Mouse (Mus musculus): ENCODE results near the gene Gpr156. TPM values are rescaled to one million over a fixed set of nuclear protein-coding genes. Genes with fewer than 3 reads are reported as not detected.
"Not testable (repeated sequence)": the region's sequence is repeated elsewhere in the genome, so short reads cannot be mapped to it uniquely, and the experiment has no call there.

The Gpr156 gene
- total RNA-seq, 2 experiments from 2014 or later: 0.07 TPM; not detected in 1

- intact Hi-C loops (cut with DNase I): no loop called here
- no peak for DNase-seq
Measured at GRCm38 (mm10) chr16:37990553-37991344, 74.5 kb downstream of the Gpr156 start.

- intact Hi-C loops (cut with DNase I): no loop called here
- DNase-seq: no peak
Measured at GRCm38 (mm10) chr16:37992806-37993205, 76.5 kb downstream of the Gpr156 start.

GRCm38 (mm10) chr16:37994647-37995046, 78.4 kb downstream of the Gpr156 start:
- DNase-seq: peak; percentile 69 to 80
- intact Hi-C loops (cut with DNase I): loop anchor here (1.0 to 2.0 kb wide), 3 partner anchors 92 to 203 kb away; no protein-coding TSS in a partner anchor

- intact Hi-C loops (cut with DNase I): no loop called here
- no peak for DNase-seq
Measured at GRCm38 (mm10) chr16:37997771-37998170, 81.5 kb downstream of the Gpr156 start.

GRCm38 (mm10) chr16:37999762-38000161, 83.5 kb downstream of the Gpr156 start:
- intact Hi-C loops (cut with DNase I): no loop called here
- no peak for DNase-seq

- intact Hi-C loops (cut with DNase I): no loop called here
- no peak for DNase-seq
Measured at GRCm38 (mm10) chr16:38000178-38000577, 83.9 kb downstream of the Gpr156 start.

- intact Hi-C loops (cut with DNase I): no loop called here
Measured at GRCm38 (mm10) chr16:38001766-38002165, 85.5 kb downstream of the Gpr156 start.

GRCm38 (mm10) chr16:38002485-38002884, 86.2 kb downstream of the Gpr156 start:
- intact Hi-C loops (cut with DNase I): no loop called here
- DNase-seq: no peak

More at GRCm38 (mm10) chr16:38001766-38002165, 85.5 kb downstream of the Gpr156 start:
- DNase-seq: no peak

- intact Hi-C loops (cut with DNase I): no loop called here
- DNase-seq: no peak
Measured at GRCm38 (mm10) chr16:38004486-38005020, 88.3 kb downstream of the Gpr156 start.

- DNase-seq: no peak
- intact Hi-C loops (cut with DNase I): no loop called here
Measured at GRCm38 (mm10) chr16:38005471-38005870, 89.2 kb downstream of the Gpr156 start.

- DNase-seq: no peak
- intact Hi-C loops (cut with DNase I): no loop called here
Measured at GRCm38 (mm10) chr16:38008371-38008770, 92.1 kb downstream of the Gpr156 start.

- intact Hi-C loops (cut with DNase I): no loop called here
- DNase-seq: no peak
Measured at GRCm38 (mm10) chr16:38009041-38009825, 92.9 kb downstream of the Gpr156 start.

- intact Hi-C loops (cut with DNase I): no loop called here
- no peak for DNase-seq
Measured at GRCm38 (mm10) chr16:38011486-38011885, 95.2 kb downstream of the Gpr156 start.

- no peak for DNase-seq
- intact Hi-C loops (cut with DNase I): no loop called here
Measured at GRCm38 (mm10) chr16:38012382-38012781, 96.1 kb downstream of the Gpr156 start.

GRCm38 (mm10) chr16:38012891-38013290, 96.6 kb downstream of the Gpr156 start:
- DNase-seq: no peak
- intact Hi-C loops (cut with DNase I): no loop called here

- DNase-seq: no peak
- intact Hi-C loops (cut with DNase I): no loop called here
Measured at GRCm38 (mm10) chr16:38014951-38015350, 98.7 kb downstream of the Gpr156 start.

- intact Hi-C loops (cut with DNase I): no loop called here
- DNase-seq: no peak
Measured at GRCm38 (mm10) chr16:38016928-38017524, 100.7 kb downstream of the Gpr156 start.

- intact Hi-C loops (cut with DNase I): no loop called here
- DNase-seq: no peak
Measured at GRCm38 (mm10) chr16:38017958-38018376, 101.7 kb downstream of the Gpr156 start.

GRCm38 (mm10) chr16:38032644-38033043, 116.3 kb downstream of the Gpr156 start:
- intact Hi-C loops (cut with DNase I): no loop called here

GRCm38 (mm10) chr16:38033071-38033470, 116.8 kb downstream of the Gpr156 start:
- intact Hi-C loops (cut with DNase I): no loop called here

More at GRCm38 (mm10) chr16:38032644-38033043, 116.3 kb downstream of the Gpr156 start:
- no peak for DNase-seq

GRCm38 (mm10) chr16:38038101-38038500, 121.8 kb downstream of the Gpr156 start:
- intact Hi-C loops (cut with DNase I); DNase-seq: not testable (repeated sequence)

More at GRCm38 (mm10) chr16:38033071-38033470, 116.8 kb downstream of the Gpr156 start:
- DNase-seq: no peak
